Mouse (Mus musculus) hindbrain, embryonic 12.5 days (tissue): ENCODE data around the gene Ppm1a. TPM values are rescaled to one million over a fixed set of nuclear protein-coding genes. Genes with fewer than 3 reads are reported as not detected.
"Not testable (repeated sequence)": the region's sequence is repeated elsewhere in the genome, so short reads cannot be mapped to it uniquely, and the experiment has no call there.

ENCODE experiments used
- ATAC-seq: fragments of 200-750 bp; cut with Nextera tagmentation; 2 replicates; pipeline ENCODE4 v1.8.0; 2017; ENCODE audit warnings: moderate TSS enrichment; ENCODE audit not compliant: low FRiP score
- H3K27ac ChIP-seq: fragments of 300-500 bp; sonication (generic); 2 replicates; pipeline ENCODE4 v1.5.1; 2016; ENCODE audit warnings: mild to moderate bottlenecking
- H3K27me3 ChIP-seq: fragments of 300-500 bp; sonication (generic); 2 replicates; pipeline ENCODE4 v1.6.1; 2016; ENCODE audit warnings: mild to moderate bottlenecking
- H3K36me3 ChIP-seq: fragments of 300-500 bp; sonication (generic); 2 replicates; pipeline ENCODE4 v1.6.1; 2016; ENCODE audit warnings: mild to moderate bottlenecking
- H3K4me1 ChIP-seq: fragments of 300-500 bp; sonication (generic); 2 replicates; pipeline ENCODE4 v1.6.1; 2016
- H3K4me2 ChIP-seq: fragments of 300-500 bp; sonication (generic); replicated peaks from 2 replicates; pipeline ENCODE4 v1.6.1; 2016; ENCODE audit warnings: mild to moderate bottlenecking
- H3K4me3 ChIP-seq: fragments of 300-500 bp; sonication (generic); 2 replicates; pipeline ENCODE4 v1.5.1; 2016; ENCODE audit warnings: mild to moderate bottlenecking
- H3K9ac ChIP-seq: fragments of 300-500 bp; sonication (generic); 2 replicates; pipeline ENCODE4 v1.6.1; 2016; ENCODE audit warnings: mild to moderate bottlenecking, moderate library complexity
- H3K9me3 ChIP-seq: fragments of 300-500 bp; sonication (generic); replicated peaks from 2 replicates; pipeline ENCODE4 v1.6.1; 2016; ENCODE audit warnings: mild to moderate bottlenecking
- WGBS: fragments of 180-500 bp; shearing (Covaris S2); methylation state at CpG from one replicate; pipeline ENCODE4 v1.1.7; 2016; 5-methylcytosine and 5-hydroxymethylcytosine counted together
- polyA plus RNA-seq: library from polyadenylated mRNA; unstranded; fragments of >200 nt; fragmentation: Nextera tagmentation; extraction: Ambion mirVana; gene quantifications from 2 replicates; pipeline ENCODE4 v1.2.1, GENCODE M21; 2016

Ppm1a gene
- polyA plus RNA-seq, 1 experiment from 2014 or later = 88.2 TPM

DNA sequence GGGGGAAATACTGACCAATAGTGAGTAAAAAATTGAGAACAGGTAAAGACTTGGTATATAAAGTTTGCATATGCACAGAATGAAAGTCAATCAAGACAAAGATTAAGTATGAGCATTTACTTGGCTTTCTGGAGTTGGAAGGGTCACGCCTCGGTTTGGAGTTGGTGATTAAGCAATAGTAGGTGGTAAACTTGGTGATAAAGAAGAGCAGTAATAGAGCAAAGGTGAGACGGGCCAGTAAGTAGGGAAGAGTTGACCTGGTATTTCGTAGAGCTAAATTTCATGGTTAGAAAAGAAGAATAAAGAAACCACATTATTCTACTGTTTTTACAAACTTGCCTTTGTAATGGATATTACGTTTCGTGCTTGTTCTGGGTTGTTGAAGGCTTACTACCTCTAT, 10.6 kb downstream of the Ppm1a start:
- H3K4me1 ChIP-seq = peaks cover 10% of the 10 kb centered on the region
- no peak overlapping the region for H3K4me3 ChIP-seq
- H3K27ac ChIP-seq = no peak overlapping the region
- peaks cover 4% of the 10 kb centered on the region; the same call in 1 of the 2 replicates for H3K36me3 ChIP-seq
- H3K4me2 ChIP-seq = no peak overlapping the region
- H3K9ac ChIP-seq = no peak overlapping the region
- no peaks in the 10 kb centered on the region for H3K27me3 ChIP-seq
- ATAC-seq = no peak
- no peaks in the 10 kb centered on the region for H3K9me3 ChIP-seq
- 91% methylated on average over 6 of the region's 6 CpGs for WGBS

DNA sequence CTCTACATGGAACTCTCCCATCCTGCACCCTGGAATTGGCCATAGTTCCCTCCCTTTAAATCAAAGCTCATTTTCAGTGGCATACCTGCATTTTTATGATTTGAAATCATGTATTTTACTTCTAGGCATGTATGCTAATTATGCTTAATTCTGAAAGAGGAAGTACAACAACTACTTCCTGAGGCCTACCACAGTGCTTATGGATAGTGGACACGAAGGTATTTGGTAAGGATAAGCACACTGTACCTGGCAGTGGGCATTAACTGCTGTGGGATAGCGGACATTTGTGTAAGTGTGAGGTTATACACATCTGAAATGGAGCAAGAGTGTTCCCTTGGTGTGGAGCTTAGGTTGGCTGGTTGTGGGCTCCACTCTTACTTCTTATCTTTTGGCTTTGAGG, 11.0 kb downstream of the Ppm1a start:
- Histone ChIP-seq H3K4me3 (no peak overlapping the region), H3K27ac (no peak overlapping the region), H3K9ac (no peak overlapping the region), H3K9me3 (no peaks in the 10 kb centered on the region), H3K4me1 (peaks cover 7% of the 10 kb centered on the region), H3K36me3 (peaks cover 4% of the 10 kb centered on the region; the same call in 1 of the 2 replicates), H3K4me2 (no peak overlapping the region), H3K27me3 (no peaks in the 10 kb centered on the region)
- no peak for ATAC-seq
- 93% methylated on average over 2 of the region's 2 CpGs for WGBS

DNA sequence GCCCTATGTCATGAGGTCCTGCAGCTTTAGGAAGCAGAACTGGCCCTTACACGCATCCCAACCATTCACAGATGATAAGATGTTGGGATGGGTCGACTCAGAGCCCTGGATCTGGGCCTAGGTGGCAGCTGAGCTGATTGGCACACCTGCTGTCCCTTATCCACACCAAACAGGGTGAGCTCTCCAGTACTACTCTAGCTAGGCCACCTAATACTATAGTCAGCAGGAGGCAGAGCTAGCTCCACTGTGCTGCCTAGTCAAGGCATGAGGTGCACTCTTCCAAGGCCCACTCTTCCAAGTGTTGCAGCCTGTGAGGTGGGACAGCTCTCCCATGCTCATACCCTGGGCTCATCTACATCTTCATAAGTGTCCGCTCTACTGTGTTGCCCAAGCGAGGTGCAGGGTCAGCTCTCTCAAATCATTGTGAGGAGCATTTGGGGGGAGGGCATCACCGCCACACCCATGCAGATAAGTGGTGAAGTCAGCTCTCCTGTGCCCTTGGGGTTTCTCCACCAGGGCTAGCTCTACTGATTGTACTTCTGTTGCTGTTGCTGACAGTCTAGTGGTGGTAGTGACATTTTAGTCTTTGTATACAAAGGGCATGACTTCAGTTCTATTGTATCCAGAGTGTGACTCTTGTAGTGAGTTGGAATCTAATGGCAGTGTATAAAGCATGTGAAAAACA, 12.4 kb downstream of the Ppm1a start:
- no peak for ATAC-seq
- WGBS = 94% methylated on average over 5 of the region's 5 CpGs
- no peak overlapping the region for H3K4me2 ChIP-seq

DNA sequence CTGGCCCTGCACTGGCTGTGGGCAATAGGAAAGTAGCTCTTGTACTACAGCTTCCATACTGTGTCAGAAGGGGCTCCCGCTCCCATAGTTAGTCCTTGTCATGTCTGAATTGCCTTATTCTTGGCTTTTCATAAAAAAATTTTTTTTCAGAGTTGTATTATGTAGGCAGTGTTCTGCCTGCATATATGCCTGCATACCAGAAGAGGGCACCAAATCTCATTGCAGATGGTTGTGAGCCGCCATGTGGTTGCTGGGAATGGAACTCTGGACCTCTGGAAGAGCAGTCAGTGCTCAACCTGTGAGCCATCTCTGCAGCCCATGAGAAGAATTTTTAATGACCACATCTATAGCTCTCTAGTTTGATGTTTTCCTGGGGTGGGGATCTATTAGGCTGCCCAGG, 13.9 kb downstream of the Ppm1a start:
- Histone ChIP-seq H3K4me1 (no peaks in the 10 kb centered on the region), H3K27ac (no peak overlapping the region), H3K36me3 (peaks cover 4% of the 10 kb centered on the region; the same call in 1 of the 2 replicates), H3K9me3 (no peaks in the 10 kb centered on the region), H3K27me3 (no peaks in the 10 kb centered on the region), H3K4me2 (no peak overlapping the region), H3K9ac (no peak overlapping the region), H3K4me3 (no peak overlapping the region)
- 95% methylated on average over 2 of the region's 2 CpGs for whole genome bisulfite sequencing
- no peak for ATAC-seq

More for the DNA sequence above, 12.4 kb downstream of the Ppm1a start:
- Histone ChIP-seq H3K9me3 (no peaks in the 10 kb centered on the region), H3K9ac (no peak overlapping the region), H3K27ac (no peak overlapping the region), H3K36me3 (peaks cover 4% of the 10 kb centered on the region; the same call in 1 of the 2 replicates), H3K27me3 (no peaks in the 10 kb centered on the region), H3K4me3 (no peak overlapping the region), H3K4me1 (no peaks in the 10 kb centered on the region)

DNA sequence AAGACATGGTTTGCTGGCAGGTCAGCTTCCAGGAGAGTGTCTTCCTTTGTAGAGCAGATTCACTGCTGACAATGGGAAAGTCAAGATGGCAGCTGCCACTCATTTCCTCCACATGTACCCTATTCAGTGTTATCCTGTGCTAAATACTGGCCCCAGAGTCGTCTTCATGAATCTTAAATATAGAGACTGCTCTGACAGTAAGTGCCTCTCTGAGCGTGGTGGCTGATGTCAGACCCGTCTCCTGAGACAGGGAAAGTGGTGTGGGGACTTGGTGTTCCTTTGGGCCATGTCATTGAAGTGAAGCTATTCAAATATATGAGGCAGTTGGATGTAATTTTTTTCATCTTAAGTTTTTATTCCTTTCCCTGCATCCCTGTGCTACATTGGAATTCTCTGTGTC, 14.5 kb downstream of the Ppm1a start:
- Histone ChIP-seq H3K9ac (no peak overlapping the region), H3K4me2 (no peak overlapping the region), H3K36me3 (peaks cover 4% of the 10 kb centered on the region; the same call in 1 of the 2 replicates), H3K27ac (no peak overlapping the region), H3K4me1 (no peaks in the 10 kb centered on the region), H3K27me3 (no peaks in the 10 kb centered on the region), H3K4me3 (no peak overlapping the region), H3K9me3 (no peaks in the 10 kb centered on the region)
- no peak for ATAC-seq
- WGBS = 85% methylated on average over 3 of the region's 3 CpGs

DNA sequence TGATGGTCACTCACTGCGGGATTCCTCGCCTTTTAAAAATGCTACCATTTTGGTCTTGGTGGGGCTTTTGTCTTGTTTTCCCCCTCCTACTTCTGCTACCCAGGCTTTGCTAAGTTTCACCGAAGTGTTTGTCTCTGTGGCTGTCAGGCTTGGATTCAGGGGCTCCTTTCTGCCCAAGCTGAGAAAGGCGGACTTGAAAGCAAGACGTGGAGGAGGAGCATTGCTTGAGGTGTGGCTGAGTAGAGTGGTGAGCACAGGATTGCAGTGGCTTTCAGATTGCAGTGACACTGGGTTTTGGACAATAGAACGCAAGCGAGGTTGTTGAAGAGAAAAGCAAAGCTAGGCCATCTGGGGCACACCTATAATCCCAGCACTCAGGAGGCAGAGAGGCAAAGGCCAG, 16.7 kb downstream of the Ppm1a start:
- H3K27ac ChIP-seq = no peak overlapping the region
- ATAC-seq = no peak
- peaks cover 4% of the 10 kb centered on the region; the same call in 1 of the 2 replicates for H3K36me3 ChIP-seq
- H3K9ac ChIP-seq = no peak overlapping the region
- H3K27me3 ChIP-seq = no peaks in the 10 kb centered on the region
- no peak overlapping the region for H3K4me3 ChIP-seq
- no peaks in the 10 kb centered on the region for H3K4me1 ChIP-seq
- no peaks in the 10 kb centered on the region for H3K9me3 ChIP-seq
- H3K4me2 ChIP-seq = no peak overlapping the region
- WGBS = 65% methylated on average over 7 of the region's 7 CpGs

DNA sequence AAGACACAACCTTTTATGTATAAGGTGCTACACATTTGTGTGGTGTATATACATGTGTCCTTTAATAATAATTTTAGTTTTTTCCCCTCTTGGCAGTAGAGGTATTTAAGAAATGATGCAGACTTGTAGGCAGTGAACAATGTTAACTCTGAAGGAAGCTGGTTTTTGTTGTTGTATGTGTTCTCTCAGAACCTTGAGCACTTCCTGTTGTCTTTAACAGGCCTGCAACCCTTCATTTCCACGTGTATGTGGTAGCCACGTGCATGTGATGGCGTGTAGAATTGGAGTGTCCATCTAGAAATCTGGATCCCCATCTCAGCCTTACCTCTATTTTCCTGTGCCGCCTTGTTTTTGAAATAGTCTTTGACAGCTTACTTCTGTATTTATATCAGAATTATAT, 20.0 kb downstream of the Ppm1a start:
- Histone ChIP-seq H3K36me3 (no peaks in the 10 kb centered on the region), H3K4me1 (no peaks in the 10 kb centered on the region), H3K4me2 (no peak overlapping the region), H3K27ac (no peak overlapping the region), H3K9me3 (no peaks in the 10 kb centered on the region), H3K27me3 (no peaks in the 10 kb centered on the region), H3K9ac (no peak overlapping the region), H3K4me3 (no peak overlapping the region)
- ATAC-seq = no peak
- WGBS = 88% methylated on average over 4 of the region's 4 CpGs

DNA sequence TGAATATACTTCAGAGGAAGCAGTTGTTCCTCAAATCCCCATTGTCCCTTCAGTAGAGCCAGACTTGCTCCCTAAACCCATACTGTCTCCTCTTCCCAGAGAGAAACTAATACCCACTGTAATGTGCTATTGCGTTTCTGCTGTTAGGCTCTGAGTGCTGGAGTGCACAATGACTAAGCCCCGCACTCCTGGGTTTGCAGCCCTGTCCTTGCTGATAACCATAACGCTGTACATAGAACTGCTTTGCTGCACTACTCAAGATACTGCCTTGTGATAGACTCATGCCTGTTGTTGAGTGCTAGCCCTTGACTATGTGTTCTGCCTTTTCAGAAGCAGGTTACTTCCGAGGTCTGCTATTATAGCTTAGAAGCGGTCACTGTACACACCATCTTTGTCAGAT, 22.9 kb downstream of the Ppm1a start:
- Histone ChIP-seq H3K36me3 (peaks cover 18% of the 10 kb centered on the region), H3K9me3 (no peaks in the 10 kb centered on the region), H3K9ac (no peak overlapping the region), H3K4me3 (no peak overlapping the region), H3K4me2 (no peak overlapping the region), H3K27ac (no peak overlapping the region), H3K27me3 (no peaks in the 10 kb centered on the region), H3K4me1 (no peaks in the 10 kb centered on the region)
- 91% methylated on average over 5 of the region's 5 CpGs for WGBS
- no peak for ATAC-seq

DNA sequence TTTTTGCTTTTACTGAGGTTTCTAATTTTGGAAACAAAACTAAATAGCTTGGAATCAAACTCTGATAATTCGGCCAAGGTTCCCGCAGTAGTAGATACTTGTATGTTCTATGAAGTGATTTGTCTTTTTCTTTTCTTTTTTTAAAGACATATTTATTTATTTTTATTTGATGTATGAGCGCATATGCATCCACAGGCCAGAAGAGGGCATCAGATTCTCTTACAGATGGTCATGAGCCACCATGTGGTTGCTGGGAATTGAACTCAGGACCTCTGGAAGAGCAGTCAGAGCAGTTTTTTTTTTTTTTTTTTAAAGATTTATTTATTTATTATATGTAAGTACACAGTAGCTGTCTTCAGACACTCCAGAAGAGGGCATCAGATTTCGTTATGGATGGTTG, 25.5 kb downstream of the Ppm1a start:
- H3K4me1 ChIP-seq, ATAC-seq, H3K4me2 ChIP-seq, H3K27ac ChIP-seq, H3K9me3 ChIP-seq, H3K27me3 ChIP-seq, H3K9ac ChIP-seq, H3K4me3 ChIP-seq: not testable (repeated sequence)
- 93% methylated on average over 4 of the region's 4 CpGs for WGBS
- peaks cover 22% of the 10 kb centered on the region for H3K36me3 ChIP-seq

DNA sequence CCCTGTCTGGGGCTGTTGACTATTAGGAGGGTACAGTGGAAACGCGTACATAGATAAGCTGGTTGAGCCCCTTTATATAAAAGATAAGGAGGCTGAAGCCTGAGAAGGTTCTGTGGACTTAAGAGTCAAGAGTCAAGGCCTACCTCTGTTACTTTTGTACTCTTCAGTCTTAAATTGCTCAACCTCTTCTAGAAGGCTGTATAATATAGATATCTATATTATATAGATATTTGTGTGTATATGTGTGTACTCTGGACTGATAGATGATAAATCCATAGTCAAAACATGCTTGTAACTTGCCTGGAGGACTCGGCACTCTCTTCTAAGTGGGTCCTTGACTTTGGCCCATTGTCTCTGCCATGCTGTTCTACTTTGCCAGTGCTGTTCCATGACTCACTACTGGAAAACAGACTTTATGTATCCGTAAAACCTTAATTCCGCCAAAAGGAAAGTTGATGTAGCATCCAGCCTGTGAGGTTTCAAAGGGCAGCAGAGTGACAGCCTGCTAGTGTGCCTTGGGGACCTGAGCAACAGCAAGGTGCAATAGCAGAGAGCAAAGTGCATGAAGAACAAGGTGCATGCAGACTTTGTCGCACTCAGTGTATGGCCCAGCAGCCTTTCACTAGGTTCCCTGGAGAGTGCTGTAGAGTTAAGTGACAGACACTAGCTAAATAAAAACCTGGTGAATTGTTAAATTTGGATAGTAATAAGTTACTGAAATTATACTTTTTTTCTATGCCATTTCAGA, 28.1 kb downstream of the Ppm1a start:
- Histone ChIP-seq H3K27me3 (no peaks in the 10 kb centered on the region), H3K9me3 (no peaks in the 10 kb centered on the region), H3K27ac (no peak overlapping the region), H3K36me3 (peaks cover 25% of the 10 kb centered on the region), H3K4me1 (no peaks in the 10 kb centered on the region), H3K4me3 (no peak overlapping the region), H3K4me2 (no peak overlapping the region), H3K9ac (no peak overlapping the region)
- ATAC-seq = no peak
- 95% methylated on average over 6 of the region's 6 CpGs for WGBS

DNA sequence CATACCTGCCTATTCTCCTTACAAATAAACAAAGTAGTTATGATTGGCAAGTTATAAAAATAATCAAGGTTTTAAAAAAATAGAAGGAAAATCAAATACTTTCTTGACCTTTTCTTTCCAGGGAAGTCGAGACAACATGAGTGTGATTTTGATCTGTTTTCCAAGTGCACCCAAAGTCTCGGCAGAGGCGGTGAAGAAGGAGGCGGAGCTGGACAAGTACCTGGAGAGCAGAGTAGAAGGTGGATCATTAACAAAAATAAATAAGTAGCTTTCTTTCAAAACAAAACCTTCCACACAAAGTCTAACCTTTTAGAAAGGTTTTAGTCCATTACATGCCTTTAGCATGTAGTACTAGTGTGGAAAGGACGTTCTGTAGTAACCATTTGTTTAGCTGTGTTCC, 29.3 kb downstream of the Ppm1a start:
- Histone ChIP-seq H3K4me3 (no peak overlapping the region), H3K4me2 (no peak overlapping the region), H3K36me3 (peaks cover 25% of the 10 kb centered on the region), H3K9me3 (no peaks in the 10 kb centered on the region), H3K27ac (no peak overlapping the region), H3K27me3 (no peaks in the 10 kb centered on the region), H3K9ac (no peak overlapping the region), H3K4me1 (no peaks in the 10 kb centered on the region)
- 92% methylated on average over 5 of the region's 5 CpGs for WGBS
- ATAC-seq = no peak

DNA sequence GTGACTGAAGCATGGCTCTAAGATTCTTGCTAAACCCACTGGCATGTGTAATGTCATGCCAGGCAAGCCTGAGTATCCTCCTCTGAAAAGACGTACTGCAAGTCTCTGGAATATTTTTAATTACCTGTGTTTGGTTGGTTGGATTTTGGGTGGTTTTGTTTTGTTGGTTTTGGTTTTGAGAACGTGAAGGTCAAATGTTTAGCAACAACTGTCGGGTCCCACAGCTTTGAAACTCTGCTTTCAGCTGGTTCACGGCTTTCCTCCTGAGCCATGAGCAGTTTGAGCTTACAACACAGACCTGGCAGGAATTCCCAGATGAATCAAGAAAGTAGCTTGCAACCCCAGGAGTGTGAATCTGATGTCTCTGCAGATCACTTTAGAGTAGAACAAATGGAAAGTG, 29.7 kb downstream of the Ppm1a start:
- Histone ChIP-seq H3K4me2 (no peak overlapping the region), H3K36me3 (peaks cover 25% of the 10 kb centered on the region), H3K9ac (no peak overlapping the region)

DNA sequence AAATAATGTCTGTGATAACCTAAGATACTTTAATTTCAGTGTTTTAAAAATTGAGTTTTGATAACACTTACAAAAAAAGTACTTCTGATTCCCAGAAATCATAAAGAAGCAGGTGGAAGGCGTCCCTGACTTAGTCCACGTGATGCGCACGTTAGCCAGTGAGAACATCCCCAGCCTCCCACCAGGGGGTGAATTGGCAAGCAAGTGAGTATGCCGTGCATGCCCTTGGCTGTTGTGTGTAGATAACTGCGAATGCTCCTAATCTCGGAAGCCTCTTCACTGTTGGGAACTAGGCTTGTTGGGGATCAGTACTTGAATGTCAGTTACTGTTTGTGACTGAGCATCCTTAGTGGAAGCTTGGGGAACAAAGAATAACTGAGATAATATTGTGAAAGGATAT, 33.3 kb downstream of the Ppm1a start:
- ATAC-seq = no peak
- WGBS = 68% methylated on average over 7 of the region's 7 CpGs
- Histone ChIP-seq H3K4me2 (no peak overlapping the region), H3K9me3 (no peaks in the 10 kb centered on the region), H3K27me3 (no peaks in the 10 kb centered on the region), H3K4me1 (no peaks in the 10 kb centered on the region), H3K36me3 (peaks cover 19% of the 10 kb centered on the region), H3K9ac (no peak overlapping the region), H3K4me3 (no peak overlapping the region), H3K27ac (no peak overlapping the region)

More for the DNA sequence above, 29.7 kb downstream of the Ppm1a start:
- WGBS = 90% methylated on average over 4 of the region's 4 CpGs
- Histone ChIP-seq H3K27me3 (no peaks in the 10 kb centered on the region), H3K27ac (no peak overlapping the region), H3K9me3 (no peaks in the 10 kb centered on the region), H3K4me3 (no peak overlapping the region), H3K4me1 (no peaks in the 10 kb centered on the region)
- no peak for ATAC-seq
